Mouse (Mus musculus): ENCODE results near the gene Tsen15. TPM values are rescaled to one million over a fixed set of nuclear protein-coding genes. Genes with fewer than 3 reads are reported as not detected.
A peak's percentile ranks its signal among the peaks of the same experiment; 100 is the strongest.
"Not testable (repeated sequence)": the region's sequence is repeated elsewhere in the genome, so short reads cannot be mapped to it uniquely, and the experiment has no call there.

Gene Tsen15
- total RNA-seq, 2 experiments from 2014 or later = 11.9 to 13.7 TPM

- no peak for DNase-seq
- intact Hi-C loops (cut with DNase I) = no loop called here
Measured at GRCm38 (mm10) chr1:152394137-152394536, 7.6 kb upstream of the Tsen15 start.

GRCm38 (mm10) chr1:152389271-152389670 lies 2.8 kb upstream of the Tsen15 start:
- no peak for DNase-seq
- intact Hi-C loops (cut with DNase I) = no loop called here

GRCm38 (mm10) chr1:152385693-152386092 lies 795 bp downstream of the Tsen15 start:
- intact Hi-C loops (cut with DNase I); DNase-seq: not testable (repeated sequence)

GRCm38 (mm10) chr1:152384589-152384988 lies 1.9 kb downstream of the Tsen15 start:
- no peak for DNase-seq
- intact Hi-C loops (cut with DNase I) = no loop called here

GRCm38 (mm10) chr1:152378311-152378710 lies 8.2 kb downstream of the Tsen15 start:
- no peak for DNase-seq
- intact Hi-C loops (cut with DNase I) = no loop called here

- DNase-seq = peak; percentile 29 to 33
- intact Hi-C loops (cut with DNase I) = loop anchor here (2.0 to 10.0 kb wide), 3 partner anchors 77 to 550 kb away; partner anchors contain the start of gene 1700025G04Rik
Measured at GRCm38 (mm10) chr1:152369139-152369538, 17.3 kb downstream of the Tsen15 start.

GRCm38 (mm10) chr1:152368311-152369088 lies 18.0 kb downstream of the Tsen15 start:
- intact Hi-C loops (cut with DNase I) = loop anchor here (2.0 to 10.0 kb wide), 3 partner anchors 76 to 550 kb away; partner anchors contain the start of gene 1700025G04Rik
- no peak for DNase-seq

- DNase-seq = no peak
- intact Hi-C loops (cut with DNase I) = no loop called here
Measured at GRCm38 (mm10) chr1:152356721-152357120, 29.8 kb downstream of the Tsen15 start.

- no peak for DNase-seq
- intact Hi-C loops (cut with DNase I) = no loop called here
Measured at GRCm38 (mm10) chr1:152347946-152348345, 38.5 kb downstream of the Tsen15 start.

- no peak for DNase-seq
- intact Hi-C loops (cut with DNase I) = no loop called here
Measured at GRCm38 (mm10) chr1:152324024-152324423, 62.5 kb downstream of the Tsen15 start.

Other genes with a start within 250 kb of the Tsen15 start
- 1 to 10 TPM; 2.0 to 2.2 TPM for gene Colgalt2, start 13.1 kb upstream of the Tsen15 start, total RNA-seq (2021)

Measured in gastrocnemius, postnatal 36 days (tissue).